Comparison of ENCODE assay signal across 18 mouse cellular contexts in the genomic region with DNA sequence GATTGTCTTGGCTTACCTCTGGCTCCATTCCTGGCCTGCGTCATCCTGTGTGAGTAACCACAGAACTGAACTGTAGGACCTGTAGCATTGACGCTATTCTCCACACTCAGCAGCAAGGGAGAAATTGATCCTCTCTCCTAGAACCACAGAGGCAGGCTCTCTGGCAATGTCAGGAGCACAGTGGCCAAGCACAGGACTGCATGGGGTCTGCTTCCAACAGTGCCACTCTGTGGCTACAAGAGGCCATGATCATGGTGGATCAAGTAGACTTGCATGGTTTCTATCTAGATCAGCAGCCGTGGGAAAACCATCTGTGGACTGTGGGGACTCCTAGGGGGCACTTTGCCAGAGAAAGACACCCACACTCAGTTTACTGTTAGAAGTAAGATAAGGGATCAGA.
DNase-seq lines count a peak whose midpoint lies in the region; ATAC-seq and TF ChIP-seq lines count a peak whose summit lies in the region.
"Had no signal": no experiment of that assay in that cellular context is flagged by ENCODE, and none has a peak within 500 bp of the region (broad histone marks: within the 10 kb centered on the region; RNA-seq: fewer than 3 reads in every experiment).

No protein-coding gene starts in this region.

- ATAC-seq in forebrain, postnatal 0 days = peak; percentile 54; the same call in 1 of the 2 replicates
- ATAC-seq in forebrain, embryonic 15.5 days (replicated peaks) = no peak

- no peak overlapping the region for H3K27ac ChIP-seq in forebrain, postnatal 0 days (ENCODE audit: low read depth, low read length)
- H3K27ac ChIP-seq in forebrain, embryonic 15.5 days (replicated peaks) = no peak overlapping the region
- no peak overlapping the region for H3K27ac ChIP-seq in layer of hippocampus, adult 2 months
- H3K27ac ChIP-seq in ES-Bruce4 (ENCODE audit: insufficient read depth, low read length) = no peak overlapping the region
- no peak overlapping the region for H3K27ac ChIP-seq in cortical plate, adult 2 months (ENCODE audit: insufficient read depth, low read length)
- H3K27ac ChIP-seq: hindbrain, embryonic 10.5 days; limb, embryonic 13.5 days; liver, embryonic 14.5 days; midbrain, embryonic 10.5 days; neural tube, embryonic 13.5 days had no signal

- no peak for TF ChIP-seq POLR2A in ES-Bruce4 (IDR thresholded peaks at IDR 0.05; ENCODE audit: insufficient read depth, low read length)
- no peak for TF ChIP-seq POLR2A in cortical plate, adult 2 months (IDR thresholded peaks at IDR 0.05; ENCODE audit: extremely low read depth, insufficient read depth, low read length)

- DNase-seq in forebrain, postnatal 0 days = peak; percentile 3
- no peak for DNase-seq in layer of hippocampus, adult 2 months (ENCODE audit: low spot score in 2 of 2)
- no peak for DNase-seq in layer of hippocampus, adult 9-10 months (ENCODE audit: low spot score)
- DNase-seq in cerebellum, postnatal 4 days (ENCODE audit: low spot score in 2 of 2) = no peak
- DNase-seq in thymus, postnatal 36 days = no peak
- DNase-seq: adrenal gland, postnatal 10 days; cerebellum, adult 9-10 months; gastrocnemius, postnatal 36 days; layer of hippocampus, adult 9-11 months; lung, postnatal 14 days had no signal

- no peak for TF ChIP-seq EP300 in ES-Bruce4 (IDR thresholded peaks at IDR 0.05; ENCODE audit: insufficient read depth, low read depth, low read length)

- no peaks in the 10 kb centered on the region for H3K9me3 ChIP-seq in forebrain, postnatal 0 days (ENCODE audit: low read length)
- no peaks in the 10 kb centered on the region for H3K9me3 ChIP-seq in forebrain, embryonic 15.5 days
- H3K9me3 ChIP-seq in ES-Bruce4 (replicated peaks; ENCODE audit: control insufficient read depth, insufficient read depth, low read length, poor library complexity, severe bottlenecking) = no peaks in the 10 kb centered on the region
- H3K9me3 ChIP-seq: hindbrain, embryonic 10.5 days; limb, embryonic 13.5 days; midbrain, embryonic 10.5 days; neural tube, embryonic 13.5 days had no signal

- no peak overlapping the region for H3K4me3 ChIP-seq in forebrain, postnatal 0 days (ENCODE audit: low read depth, low read length)
- no peak overlapping the region for H3K4me3 ChIP-seq in forebrain, embryonic 15.5 days
- H3K4me3 ChIP-seq in layer of hippocampus, adult 2 months = no peak overlapping the region
- no peak overlapping the region for H3K4me3 ChIP-seq in ES-Bruce4 (ENCODE audit: low read depth, low read length)
- no peak overlapping the region for H3K4me3 ChIP-seq in cortical plate, adult 2 months (ENCODE audit: insufficient read depth, low read length)
- H3K4me3 ChIP-seq: hindbrain, embryonic 10.5 days; limb, embryonic 13.5 days; midbrain, embryonic 10.5 days; neural tube, embryonic 13.5 days had no signal

- H3K27me3 ChIP-seq in forebrain, postnatal 0 days (ENCODE audit: insufficient read depth, low read length) = no peaks in the 10 kb centered on the region
- no peaks in the 10 kb centered on the region for H3K27me3 ChIP-seq in forebrain, embryonic 15.5 days
- H3K27me3 ChIP-seq in ES-Bruce4 (ENCODE audit: control insufficient read depth, insufficient read depth, low read length, poor library complexity, severe bottlenecking) = no peaks in the 10 kb centered on the region
- H3K27me3 ChIP-seq: limb, embryonic 13.5 days; neural tube, embryonic 13.5 days had no signal

- no peak overlapping the region for H3K4me2 ChIP-seq in forebrain, postnatal 0 days (ENCODE audit: low read depth)
- no peak overlapping the region for H3K4me2 ChIP-seq in forebrain, embryonic 15.5 days (replicated peaks)
- H3K4me2 ChIP-seq: limb, embryonic 13.5 days; neural tube, embryonic 13.5 days had no signal

- H3K9ac ChIP-seq in forebrain, postnatal 0 days = no peak overlapping the region
- H3K9ac ChIP-seq in forebrain, embryonic 15.5 days (replicated peaks) = no peak overlapping the region
- no peak overlapping the region for H3K9ac ChIP-seq in ES-Bruce4 (ENCODE audit: low read depth, poor library complexity, severe bottlenecking)
- H3K9ac ChIP-seq: limb, embryonic 13.5 days; liver, embryonic 14.5 days; neural tube, embryonic 13.5 days had no signal

- H3K36me3 ChIP-seq in forebrain, postnatal 0 days (ENCODE audit: insufficient read depth) = no peaks in the 10 kb centered on the region
- no peaks in the 10 kb centered on the region for H3K36me3 ChIP-seq in forebrain, embryonic 15.5 days
- no peaks in the 10 kb centered on the region for H3K36me3 ChIP-seq in ES-Bruce4 (ENCODE audit: control insufficient read depth, insufficient read depth, low read length, poor library complexity, severe bottlenecking)
- H3K36me3 ChIP-seq: hindbrain, embryonic 10.5 days; limb, embryonic 13.5 days; midbrain, embryonic 10.5 days; neural tube, embryonic 13.5 days had no signal

- peak; percentile 49 for TF ChIP-seq CTCF in forebrain, postnatal 0 days (IDR thresholded peaks at IDR 0.05; ENCODE audit: low read depth)
- TF ChIP-seq CTCF in layer of hippocampus, adult 2 months (conservative IDR thresholded peaks at IDR 0.05) = peak; percentile 51
- peak; percentile 7 for TF ChIP-seq CTCF in ES-Bruce4 (IDR thresholded peaks at IDR 0.05; ENCODE audit: low read depth, low read length)
- TF ChIP-seq CTCF in cortical plate, adult 2 months (IDR thresholded peaks at IDR 0.05; ENCODE audit: extremely low read depth, insufficient read depth, low read length) = 0 out of 2 replicates have a peak, but pooled peaks have one; percentile 9

- H3K4me1 ChIP-seq in forebrain, postnatal 0 days (ENCODE audit: insufficient read depth) = peaks cover 6% of the 10 kb centered on the region; the same call in 1 of the 2 replicates
- no peaks in the 10 kb centered on the region for H3K4me1 ChIP-seq in forebrain, embryonic 15.5 days
- H3K4me1 ChIP-seq in ES-Bruce4 (ENCODE audit: control insufficient read depth, insufficient read depth, low read length) = no peaks in the 10 kb centered on the region
- no peaks in the 10 kb centered on the region for H3K4me1 ChIP-seq in cortical plate, adult 2 months (ENCODE audit: control insufficient read depth, insufficient read depth, low read length)
- H3K4me1 ChIP-seq: limb, embryonic 13.5 days had no signal

- whole genome bisulfite sequencing in forebrain, postnatal 0 days = 94% methylated on average over 3 of the region's 3 CpGs
- 94% methylated on average over 3 of the region's 3 CpGs for WGBS in forebrain, embryonic 15.5 days
